Mouse (Mus musculus): ENCODE measurements around the gene Dhx8. TPM values are rescaled to one million over a fixed set of nuclear protein-coding genes. Genes with fewer than 3 reads are reported as not detected.

Dhx8 gene
- polyA plus RNA-seq, 1 experiment from 2014 or later = 19.5 TPM

Other genes with a start within 250 kb of the Dhx8 start
- 5.8 and 7.1 TPM in 2 replicates for gene Brca1, start 181.0 kb upstream of the Dhx8 start, polyA plus RNA-seq (2015; fragmentation: Nextera tagmentation; extraction: Ambion mirVana)
- 65.4 and 65.5 TPM in 2 replicates for gene Nbr1, start 180.8 kb upstream of the Dhx8 start, polyA plus RNA-seq (2015; fragmentation: Nextera tagmentation; extraction: Ambion mirVana)
- gene Tmem106a, start 150.7 kb upstream of the Dhx8 start, polyA plus RNA-seq (2015; fragmentation: Nextera tagmentation; extraction: Ambion mirVana) = 3.5 and 4.3 TPM in 2 replicates
- not detected in 2 replicates for gene Gm11634, start 133.7 kb upstream of the Dhx8 start, polyA plus RNA-seq (2015; fragmentation: Nextera tagmentation; extraction: Ambion mirVana)
- gene Rdm1, start 105.7 kb upstream of the Dhx8 start, polyA plus RNA-seq (2015; fragmentation: Nextera tagmentation; extraction: Ambion mirVana) = 48.5 and 53.1 TPM in 2 replicates
- 6.4 and 7.8 TPM in 2 replicates for gene Arl4d, start 67.4 kb upstream of the Dhx8 start, polyA plus RNA-seq (2015; fragmentation: Nextera tagmentation; extraction: Ambion mirVana)
- 3.3 and 4.2 TPM in 2 replicates for gene Etv4, start 52.5 kb downstream of the Dhx8 start, polyA plus RNA-seq (2015; fragmentation: Nextera tagmentation; extraction: Ambion mirVana)
- gene Meox1, start 161.5 kb downstream of the Dhx8 start, polyA plus RNA-seq (2015; fragmentation: Nextera tagmentation; extraction: Ambion mirVana) = 14.9 and 15.0 TPM in 2 replicates
- 2.3 and 2.4 TPM in 2 replicates for gene Sost, start 234.1 kb downstream of the Dhx8 start, polyA plus RNA-seq (2015; fragmentation: Nextera tagmentation; extraction: Ambion mirVana)